In the genomic region with DNA sequence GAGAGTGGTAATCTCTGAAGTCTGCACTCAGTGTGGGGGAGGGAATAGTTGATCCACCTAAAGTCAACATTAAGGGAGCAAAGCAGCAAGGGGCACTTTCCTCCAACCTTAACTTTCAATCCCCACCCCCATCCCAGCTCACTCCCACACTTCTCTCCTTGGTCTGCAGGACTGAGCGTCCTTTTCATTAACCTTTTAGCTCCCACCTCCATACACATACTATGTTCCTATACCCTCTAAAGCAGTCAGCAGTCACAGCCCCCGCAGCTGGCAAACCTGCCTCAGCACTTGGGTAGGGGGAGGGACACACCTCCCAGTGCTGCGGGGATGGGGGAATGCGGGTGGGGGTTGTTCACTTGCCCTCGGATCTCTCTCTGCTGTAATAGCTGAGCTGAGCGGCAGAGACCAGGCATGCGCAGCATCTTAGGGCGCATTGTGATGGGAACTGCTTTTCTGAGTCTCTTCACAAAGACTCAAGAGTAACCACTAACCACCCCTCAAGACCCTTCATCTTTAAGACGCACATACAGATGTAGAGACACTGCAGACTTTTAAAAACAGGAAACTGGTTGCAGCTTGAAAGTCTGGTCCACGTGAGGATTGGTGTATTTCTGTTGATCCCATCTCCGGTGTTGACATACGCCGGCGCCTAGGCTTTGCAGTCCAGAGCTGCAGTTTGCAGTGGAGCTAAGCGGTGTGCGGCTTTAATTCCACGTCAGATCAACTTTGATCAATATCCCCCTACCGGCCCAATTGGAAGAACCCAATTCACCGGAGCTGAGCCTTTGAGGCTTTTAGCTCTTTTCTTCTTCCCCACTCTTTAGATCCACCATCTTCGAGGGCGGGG, we compare ENCODE assay signal across 8 mouse cellular contexts. TPM values are rescaled to one million over a fixed set of nuclear protein-coding genes. Genes with fewer than 3 reads are reported as not detected.
DNase-seq lines count a peak whose midpoint lies in the region; ATAC-seq and TF ChIP-seq lines count a peak whose summit lies in the region.

TSS of gene Gria3 (plus strand) at position 797 of the 847 bp plus-strand sequence.

- no peaks in the 10 kb centered on the region for H3K27me3 ChIP-seq in lung, embryonic 16.5 days (ENCODE audit: control insufficient read depth, insufficient read depth, low read depth, low read length)
- peaks cover 36% of the 10 kb centered on the region for H3K27me3 ChIP-seq in midbrain, embryonic 10.5 days (ENCODE audit: low read depth, poor library complexity, severe bottlenecking)
- no peaks in the 10 kb centered on the region for H3K27me3 ChIP-seq in stomach, postnatal 0 days (ENCODE audit: control insufficient read depth, insufficient read depth, low read length)

- ATAC-seq in lung, embryonic 16.5 days (ENCODE audit: low read depth) = peak; percentile 54
- no peak for ATAC-seq in stomach, postnatal 0 days (ENCODE audit: low FRiP score, low TSS enrichment)

- H3K9me3 ChIP-seq in lung, embryonic 16.5 days (ENCODE audit: control insufficient read depth, low read length) = no peaks in the 10 kb centered on the region
- no peaks in the 10 kb centered on the region for H3K9me3 ChIP-seq in midbrain, embryonic 10.5 days (replicated peaks)
- no peaks in the 10 kb centered on the region for H3K9me3 ChIP-seq in stomach, postnatal 0 days (ENCODE audit: control insufficient read depth, low read length)

- H3K4me1 ChIP-seq in lung, embryonic 16.5 days (replicated peaks; ENCODE audit: control insufficient read depth, insufficient read depth, low read length) = no peaks in the 10 kb centered on the region
- H3K4me1 ChIP-seq in midbrain, embryonic 10.5 days = peaks cover 17% of the 10 kb centered on the region
- no peaks in the 10 kb centered on the region for H3K4me1 ChIP-seq in stomach, postnatal 0 days (replicated peaks; ENCODE audit: control insufficient read depth, insufficient read depth)

- H3K36me3 ChIP-seq in lung, embryonic 16.5 days (ENCODE audit: control insufficient read depth, insufficient read depth, low read length) = no peaks in the 10 kb centered on the region
- H3K36me3 ChIP-seq in midbrain, embryonic 10.5 days = no peaks in the 10 kb centered on the region
- no peaks in the 10 kb centered on the region for H3K36me3 ChIP-seq in stomach, postnatal 0 days (ENCODE audit: control insufficient read depth, insufficient read depth, low read length)

- TF ChIP-seq EP300 in stomach, postnatal 0 days (optimal IDR thresholded peaks at IDR 0.05) = no peak

- peak within 1 kb of the TSS; percentile 53 for H3K4me3 ChIP-seq in lung, embryonic 16.5 days (ENCODE audit: low read length)
- H3K4me3 ChIP-seq in midbrain, embryonic 10.5 days = peak within 1 kb of the TSS; percentile 53
- peak within 1 kb of the TSS; percentile 44 for H3K4me3 ChIP-seq in stomach, postnatal 0 days (ENCODE audit: low read depth, low read length)

- no peak for DNase-seq in lung, postnatal 36 days
- peak; percentile 52 for DNase-seq in embryo, embryonic 10 days (ENCODE audit: low spot score)
- DNase-seq in heart, postnatal 10 days = peak; percentile 10 to 16
- DNase-seq in left cerebral cortex, adult 18-20 months (ENCODE audit: low spot score in 2 of 2) = peak; percentile 23 to 45
- peak; percentile 33 for DNase-seq in midbrain, embryonic 10.5 days (ENCODE audit: low spot score)
- peak; percentile 15 for DNase-seq in stomach, postnatal 0 days (ENCODE audit: low spot score)
- DNase-seq in gastrocnemius, adult 8-10 months (ENCODE audit: low spot score in 2 of 2) = no peak

- intact Hi-C loops in heart, postnatal 10 days (cut with DNase I) = loop anchor here (10.0 kb wide), 1 partner anchor 215 kb away; no protein-coding TSS in a partner anchor

- H3K4me2 ChIP-seq in lung, embryonic 16.5 days (ENCODE audit: low read depth, low read length) = peak within 1 kb of the TSS; percentile 58
- peak within 1 kb of the TSS; percentile 53 for H3K4me2 ChIP-seq in stomach, postnatal 0 days (replicated peaks; ENCODE audit: low read depth)

- no peak for TF ChIP-seq CTCF in stomach, postnatal 0 days (IDR thresholded peaks at IDR 0.05; ENCODE audit: low read depth)

- peak within 1 kb of the TSS; percentile 39 for H3K27ac ChIP-seq in lung, embryonic 16.5 days (ENCODE audit: low read length)
- peak within 1 kb of the TSS; percentile 71 for H3K27ac ChIP-seq in midbrain, embryonic 10.5 days (replicated peaks)
- no peak within 1 kb of the TSS; the same call in 1 of the 2 replicates for H3K27ac ChIP-seq in stomach, postnatal 0 days (replicated peaks)

- peak within 1 kb of the TSS; percentile 56 for H3K9ac ChIP-seq in lung, embryonic 16.5 days (ENCODE audit: low read length)
- peak within 1 kb of the TSS; percentile 35; the same call in 1 of the 2 replicates for H3K9ac ChIP-seq in stomach, postnatal 0 days (ENCODE audit: low read length)

- WGBS in lung, embryonic 16.5 days = 12% methylated on average over 21 of the region's 21 CpGs
- WGBS in midbrain, embryonic 10.5 days = 18% methylated on average over 21 of the region's 21 CpGs
- WGBS in stomach, postnatal 0 days = 12% methylated on average over 21 of the region's 21 CpGs

RNA-seq across cellular contexts. Expression of gene Gria3, which starts in this region (rescaled TPM):
- polyA plus RNA-seq in lung, embryonic 16.5 days (2015; fragmentation: Nextera tagmentation; extraction: Ambion mirVana) = 8.7 and 10.0 TPM in 2 replicates
- total RNA-seq in heart, postnatal 10 days (2021) = 1 to 10 TPM; 2.4 to 2.7 TPM
- 100 to 1,000 TPM; 192 to 215 TPM for total RNA-seq in left cerebral cortex, adult 18-20 months (2021)
- polyA plus RNA-seq in midbrain, embryonic 10.5 days (2016; fragmentation: Nextera tagmentation; extraction: Ambion mirVana) = 2.2 and 3.0 TPM in 2 replicates
- 1.9 and 2.1 TPM in 2 replicates for polyA plus RNA-seq in stomach, postnatal 0 days (2015; fragmentation: Nextera tagmentation; extraction: Ambion mirVana)
- 1 to 10 TPM in 3 of 4 experiments, under 1 TPM in 1; 0.29 to 1.4 (median 1.0) TPM for total RNA-seq in gastrocnemius, adult 8-10 months (2022)

Comparison
In these comparisons a context has a peak if more than half of its experiments do, and no peak if none do; other contexts are left out.
1. RNA of gene Gria3 (total RNA-seq): 192 to 215 TPM in left cerebral cortex, adult 18-20 months; 2.4 to 2.7 TPM in heart, postnatal 10 days and 0.29 to 1.4 TPM in gastrocnemius, adult 8-10 months; every median in the first group is over 10 times any median in the second.
2. DNase-seq: peak in embryo, embryonic 10 days (single experiment), heart, postnatal 10 days (2 of 2), left cerebral cortex, adult 18-20 months (2 of 2), midbrain, embryonic 10.5 days (single experiment) and stomach, postnatal 0 days (single experiment); none in lung, postnatal 36 days (single experiment) and gastrocnemius, adult 8-10 months (0 of 2).
3. Peak in every context shown above with its lines, with median percentiles within 50 percentile points of each other: H3K4me3 ChIP-seq.